Mouse (Mus musculus) lung, postnatal 0 days (tissue): ENCODE measurements around the gene Olfr978. TPM values are rescaled to one million over a fixed set of nuclear protein-coding genes. Genes with fewer than 3 reads are reported as not detected.
"Not testable (repeated sequence)": the region's sequence is repeated elsewhere in the genome, so short reads cannot be mapped to it uniquely, and the experiment has no call there.

Source experiments
- ATAC-seq: fragments of 200-750 bp; cut with Nextera tagmentation; 2 replicates; pipeline ENCODE4 v1.8.0; 2017; ENCODE audit warnings: moderate library complexity
- DNase-seq: peaks from one replicate; pipeline ENCODE4 v3.0.0-alpha.2; 2016; ENCODE audit warnings: low spot score
- H3K27ac ChIP-seq: fragments of 300-500 bp; sonication (generic); 2 replicates; pipeline ENCODE4 v1.5.1; 2014; ENCODE audit warnings: antibody characterized with exemption, mild to moderate bottlenecking, low read length, mixed read lengths
- H3K27me3 ChIP-seq: fragments of 300-500 bp; sonication (generic); replicated peaks from 2 replicates; pipeline ENCODE4 v1.6.1; 2014; ENCODE audit warnings: low read length, mixed read lengths; ENCODE audit not compliant: insufficient read depth
- H3K36me3 ChIP-seq: fragments of 300-500 bp; sonication (generic); 2 replicates; pipeline ENCODE4 v1.6.1; 2014; ENCODE audit warnings: low read length, mixed read lengths; ENCODE audit not compliant: insufficient read depth
- H3K4me1 ChIP-seq: fragments of 300-500 bp; sonication (generic); 2 replicates; pipeline ENCODE4 v1.6.1; 2014; ENCODE audit warnings: antibody characterized with exemption, low read depth, low read length, mixed read lengths; ENCODE audit not compliant: insufficient read depth
- H3K4me2 ChIP-seq: fragments of 300-500 bp; sonication (generic); replicated peaks from 2 replicates; pipeline ENCODE4 v1.6.1; 2014; ENCODE audit warnings: low read depth, mild to moderate bottlenecking, low read length, moderate library complexity, mixed read lengths
- H3K4me3 ChIP-seq: fragments of 300-500 bp; sonication (generic); 2 replicates; pipeline ENCODE4 v1.5.1; 2014; ENCODE audit warnings: low read depth, low read length
- H3K9ac ChIP-seq: fragments of 300-500 bp; sonication (generic); replicated peaks from 2 replicates; pipeline ENCODE4 v1.6.1; 2014; ENCODE audit warnings: low read depth, mild to moderate bottlenecking
- H3K9me3 ChIP-seq: fragments of 300-500 bp; sonication (generic); 2 replicates; pipeline ENCODE4 v1.6.1; 2016; ENCODE audit warnings: low read length, mixed read lengths
- CTCF ChIP-seq: IDR thresholded peaks from 2 replicates; pipeline ENCODE4 v1.5.1; 2016; ENCODE audit warnings: antibody characterized with exemption, mild to moderate bottlenecking
- EP300 ChIP-seq: IDR thresholded peaks from 2 replicates; pipeline ENCODE4 v1.6.1; 2016; ENCODE audit warnings: antibody characterized with exemption, mild to moderate bottlenecking, control low read depth
- WGBS: fragments of 180-500 bp; shearing (Covaris S2); extraction: QIAGEN DNeasy Blood & Tissue Kit; methylation state at CpG from one replicate; pipeline ENCODE4 v1.1.7; 2014; 5-methylcytosine and 5-hydroxymethylcytosine counted together
- polyA plus RNA-seq: library from polyadenylated mRNA; unstranded; fragments of >200 nt; fragmentation: Nextera tagmentation; extraction: Ambion mirVana; gene quantifications from 2 replicates; pipeline ENCODE4 v1.2.1, GENCODE M21; 2015

Olfr978 gene
- not detected in 2 replicates for polyA plus RNA-seq

DNA sequence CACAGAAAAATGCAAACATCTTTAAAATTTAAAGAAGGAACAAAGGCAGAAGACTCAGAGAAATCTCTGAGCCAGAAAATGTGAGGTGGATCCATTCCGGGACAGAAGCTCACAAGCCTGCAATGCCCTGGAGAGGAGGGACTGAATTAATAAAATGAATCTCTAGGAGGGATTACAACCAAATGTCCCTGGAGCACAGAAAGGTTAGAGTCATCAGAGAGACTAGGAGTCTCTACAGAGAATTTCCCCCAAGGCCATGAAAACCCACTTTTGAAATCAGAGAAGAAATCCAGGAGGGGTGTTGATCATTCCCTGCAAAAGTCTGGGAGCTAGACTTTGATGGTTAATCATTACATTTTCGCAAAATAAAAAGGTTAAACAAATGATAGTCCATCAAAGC, at the start of gene Olfr978:
Olfr978 (plus strand) TSS at position 301 of the 400 bp plus-strand sequence.
- Histone ChIP-seq H3K9me3 (no peaks in the 10 kb centered on the region), H3K4me2 (no peak within 1 kb of the TSS), H3K4me1 (no peaks in the 10 kb centered on the region), H3K9ac (no peak within 1 kb of the TSS), H3K27me3 (no peaks in the 10 kb centered on the region), H3K4me3 (no peak within 1 kb of the TSS), H3K36me3 (no peaks in the 10 kb centered on the region), H3K27ac (no peak within 1 kb of the TSS)
- WGBS: 81% methylated on average over 2 of the region's 2 CpGs
- ATAC-seq: no peak
- TF ChIP-seq CTCF (no peak), EP300 (no peak)
- DNase-seq: no peak

DNA sequence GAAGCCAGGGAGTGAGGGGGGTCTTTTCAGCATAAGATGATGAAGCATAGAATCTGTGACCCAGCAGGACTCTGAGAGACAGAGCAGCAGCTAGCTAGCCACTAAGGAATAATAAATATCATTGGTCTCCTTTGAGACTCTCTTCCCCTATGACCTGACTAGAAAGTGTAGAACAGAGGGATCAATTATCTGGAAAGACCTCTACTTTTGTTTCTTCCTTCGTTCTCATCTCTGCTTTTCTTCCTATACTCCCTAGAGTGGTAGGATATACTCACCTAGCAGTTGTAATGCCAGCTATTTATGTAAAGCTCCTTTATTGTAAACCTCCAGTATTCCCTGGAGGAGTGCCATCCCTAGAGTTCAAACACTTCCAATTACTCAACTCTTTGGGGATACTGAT, 40.0 kb upstream of the Olfr978 start, which contains the start of gene Olfr975:
Olfr975 (minus strand) TSS at position 101 of the 400 bp plus-strand sequence.
- H3K4me1 ChIP-seq: no peaks in the 10 kb centered on the region
- H3K27me3 ChIP-seq: no peaks in the 10 kb centered on the region
- H3K36me3 ChIP-seq: no peaks in the 10 kb centered on the region
- no peak within 1 kb of the TSS for H3K9ac ChIP-seq
- ATAC-seq (no peak), DNase-seq (no peak)
- no peak within 1 kb of the TSS for H3K27ac ChIP-seq
- TF ChIP-seq CTCF (no peak), EP300 (no peak)
- H3K4me2 ChIP-seq: no peak within 1 kb of the TSS
- 62% methylated on average over 1 of the region's 1 CpGs for WGBS
- H3K4me3 ChIP-seq: no peak within 1 kb of the TSS
- no peaks in the 10 kb centered on the region for H3K9me3 ChIP-seq

DNA sequence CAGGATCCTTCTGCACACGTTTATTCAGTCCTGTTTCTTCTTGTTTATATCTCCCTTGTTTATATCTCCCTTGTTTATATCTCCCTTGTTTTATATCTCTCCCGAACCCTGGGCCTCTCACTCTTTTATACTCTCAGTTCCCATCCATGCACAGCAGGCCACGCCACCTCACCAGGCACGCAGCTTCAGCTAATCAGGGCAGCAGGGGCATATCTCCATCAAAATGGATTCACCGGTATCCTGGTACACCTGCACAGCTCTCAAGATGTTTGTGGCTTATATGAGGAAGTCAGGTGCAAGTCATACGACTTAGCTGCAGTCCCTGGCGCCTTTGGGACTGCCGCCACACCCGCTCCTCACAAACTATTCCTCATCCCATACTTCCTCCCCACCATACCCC, 30.9 kb upstream of the Olfr978 start, which contains the start of gene Olfr976:
Olfr976 (minus strand) TSS at position 101 of the 400 bp plus-strand sequence.
- 77% methylated on average over 7 of the region's 9 CpGs for WGBS
- not testable (repeated sequence) for ATAC-seq, H3K9ac ChIP-seq

DNA sequence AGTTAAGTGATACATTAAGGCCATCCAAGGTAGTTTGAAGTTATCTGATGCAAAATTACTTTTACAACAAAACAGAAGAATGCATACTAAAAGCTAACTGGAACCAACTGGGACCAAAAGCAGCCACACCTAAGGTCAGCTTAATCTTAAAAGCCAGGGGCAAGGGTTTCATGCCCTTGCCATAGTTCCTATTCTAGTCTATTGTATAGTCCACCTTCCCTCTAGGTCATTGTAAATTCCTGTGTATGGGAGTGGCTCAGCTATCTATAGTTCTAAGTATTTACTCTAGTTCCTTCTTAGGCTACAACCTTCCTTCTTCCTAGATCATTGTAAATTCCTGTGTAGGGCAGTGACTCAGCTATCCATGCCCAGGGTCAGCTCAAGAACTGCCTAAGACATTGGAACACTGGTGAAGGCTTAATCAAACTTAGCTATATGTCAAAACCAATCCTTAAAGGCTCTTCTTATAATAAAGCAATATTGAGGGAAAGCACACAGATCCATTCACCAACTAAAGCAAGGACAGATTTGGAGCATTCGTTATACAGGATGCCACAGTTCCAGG, 15.2 kb upstream of the Olfr978 start:
- WGBS: 84% methylated on average over 1 of the region's 1 CpGs
- not testable (repeated sequence) for H3K4me3 ChIP-seq, H3K4me2 ChIP-seq, H3K9ac ChIP-seq, H3K36me3 ChIP-seq, H3K27ac ChIP-seq, H3K4me1 ChIP-seq, H3K9me3 ChIP-seq, H3K27me3 ChIP-seq, ATAC-seq, DNase-seq

More for the DNA sequence above, 30.9 kb upstream of the Olfr978 start, which contains the start of gene Olfr976:
- not testable (repeated sequence) for H3K4me3 ChIP-seq, H3K4me2 ChIP-seq, H3K27me3 ChIP-seq, H3K4me1 ChIP-seq, H3K9me3 ChIP-seq, DNase-seq, H3K36me3 ChIP-seq, H3K27ac ChIP-seq

- H3K27me3 ChIP-seq: no peaks in the 10 kb centered on the region
- H3K9ac ChIP-seq: no peak within 1 kb of the TSS
- H3K36me3 ChIP-seq: no peaks in the 10 kb centered on the region
- no peaks in the 10 kb centered on the region for H3K9me3 ChIP-seq
- WGBS: 94% methylated on average over 1 of the region's 1 CpGs
- H3K27ac ChIP-seq: no peak within 1 kb of the TSS
- TF ChIP-seq CTCF (no peak), EP300 (no peak)
- H3K4me2 ChIP-seq: no peak within 1 kb of the TSS
- H3K4me1 ChIP-seq: no peaks in the 10 kb centered on the region
- ATAC-seq (no peak), DNase-seq (no peak)
- no peak within 1 kb of the TSS for H3K4me3 ChIP-seq
These were observed 11.5 kb downstream of the Olfr978 start, which contains the start of gene Olfr979 for GRCm38 (mm10) chr9:40003365-40003764. Olfr979 (minus strand) TSS chr9:40003465.

GRCm38 (mm10) chr9:40009482-40009881, 17.6 kb downstream of the Olfr978 start, which contains the start of gene Olfr980:
Olfr980 (minus strand) TSS chr9:40009582.
- H3K27ac ChIP-seq: no peak within 1 kb of the TSS
- DNase-seq (no peak), ATAC-seq (no peak)
- H3K27me3 ChIP-seq: no peaks in the 10 kb centered on the region
- H3K4me1 ChIP-seq: no peaks in the 10 kb centered on the region
- no peak within 1 kb of the TSS for H3K4me2 ChIP-seq
- no peak within 1 kb of the TSS for H3K9ac ChIP-seq
- H3K4me3 ChIP-seq: no peak within 1 kb of the TSS
- H3K36me3 ChIP-seq: no peaks in the 10 kb centered on the region
- H3K9me3 ChIP-seq: no peaks in the 10 kb centered on the region
- 73% methylated on average over 1 of the region's 1 CpGs for WGBS
- TF ChIP-seq CTCF (no peak), EP300 (no peak)

- ATAC-seq (no peak), DNase-seq (no peak)
- 61% methylated on average over 2 of the region's 2 CpGs for WGBS
- no peak within 1 kb of the TSS for H3K27ac ChIP-seq
- H3K4me2 ChIP-seq: no peak within 1 kb of the TSS
- no peaks in the 10 kb centered on the region for H3K9me3 ChIP-seq
- no peak within 1 kb of the TSS for H3K4me3 ChIP-seq
- no peaks in the 10 kb centered on the region for H3K36me3 ChIP-seq
- no peaks in the 10 kb centered on the region for H3K4me1 ChIP-seq
- H3K9ac ChIP-seq: no peak within 1 kb of the TSS
- TF ChIP-seq CTCF: no peak
- TF ChIP-seq EP300: no peak
- H3K27me3 ChIP-seq: no peaks in the 10 kb centered on the region
These were observed 29.3 kb downstream of the Olfr978 start, which contains the start of gene Olfr981 for GRCm38 (mm10) chr9:40021164-40021563. Olfr981 (plus strand) TSS chr9:40021464.

Other genes starting within 250 kb of the Olfr978 start
- gene Olfr967, start 245.9 kb upstream of the Olfr978 start, polyA plus RNA-seq: not detected in 2 replicates
- gene Olfr968, start 208.9 kb upstream of the Olfr978 start, polyA plus RNA-seq: not detected in 2 replicates
- gene Olfr969, start 201.2 kb upstream of the Olfr978 start, polyA plus RNA-seq: not detected in 2 replicates
- gene Olfr970, start 183.3 kb upstream of the Olfr978 start, polyA plus RNA-seq: not detected in 2 replicates
- not detected in 2 replicates for gene Olfr971, start 155.2 kb upstream of the Olfr978 start, polyA plus RNA-seq
- gene Olfr972, start 125.7 kb upstream of the Olfr978 start, polyA plus RNA-seq: not detected in 2 replicates
- gene Olfr229, start 84.8 kb upstream of the Olfr978 start, polyA plus RNA-seq: not detected in 2 replicates
- not detected in 2 replicates for gene Olfr974, start 54.6 kb upstream of the Olfr978 start, polyA plus RNA-seq
- gene Olfr975, start 40.1 kb upstream of the Olfr978 start, polyA plus RNA-seq: not detected in 2 replicates
- not detected in 2 replicates for gene Olfr976, start 31.0 kb upstream of the Olfr978 start, polyA plus RNA-seq
- gene Olfr979, start 11.4 kb downstream of the Olfr978 start, polyA plus RNA-seq: not detected in 2 replicates
- not detected in 2 replicates for gene Olfr980, start 17.5 kb downstream of the Olfr978 start, polyA plus RNA-seq
- gene Olfr981, start 29.4 kb downstream of the Olfr978 start, polyA plus RNA-seq: not detected in 2 replicates
- not detected in 2 replicates for gene Olfr982, start 81.7 kb downstream of the Olfr978 start, polyA plus RNA-seq
- not detected in 2 replicates for gene Olfr983, start 101.5 kb downstream of the Olfr978 start, polyA plus RNA-seq
- gene Olfr984, start 122.1 kb downstream of the Olfr978 start, polyA plus RNA-seq: not detected in 2 replicates
- not detected in 2 replicates for gene Olfr985, start 138.1 kb downstream of the Olfr978 start, polyA plus RNA-seq
- not detected in 2 replicates for gene Tmem225, start 156.0 kb downstream of the Olfr978 start, polyA plus RNA-seq
- gene Olfr986, start 188.8 kb downstream of the Olfr978 start, polyA plus RNA-seq: not detected in 2 replicates
- gene Zfp202, start 200.2 kb downstream of the Olfr978 start, polyA plus RNA-seq: 1.3 and 1.7 TPM in 2 replicates